Mouse (Mus musculus) heart, adult 8-10 months (tissue): ENCODE results near the gene Tsg101. TPM values are rescaled to one million over a fixed set of nuclear protein-coding genes. Genes with fewer than 3 reads are reported as not detected.
"Not testable (repeated sequence)": the region's sequence is repeated elsewhere in the genome, so short reads cannot be mapped to it uniquely, and the experiment has no call there.

Source experiments
- DNase-seq: peaks from one replicate; pipeline ENCODE4 v3.0.0; 2022; ENCODE audit warnings: low spot score
- total RNA-seq, 4 experiments: library from RNA; stranded (reverse); gene quantifications; 2 replicates each; pipeline ENCODE4 v1.2.4; 2022

Tsg101 gene
- 10 to 100 TPM; 57.8 to 72.1 (median 60.1) TPM for total RNA-seq

GRCm38 (mm10) chr7:46919551-46920176 is at the start of gene Tsg101:
Gene Tsg101, minus strand, starts transcription at chr7:46919969.
- DNase-seq = peak; percentile 92

GRCm38 (mm10) chr7:46964070-46964469 is 44.3 kb upstream of the Tsg101 start:
- DNase-seq = no peak

- peak; percentile 78 for DNase-seq
Measured at GRCm38 (mm10) chr7:46962806-46963618, 43.2 kb upstream of the Tsg101 start.

GRCm38 (mm10) chr7:46962132-46962531 is 42.4 kb upstream of the Tsg101 start:
- no peak for DNase-seq

- no peak for DNase-seq
Measured at GRCm38 (mm10) chr7:46960991-46961390, 41.2 kb upstream of the Tsg101 start.

GRCm38 (mm10) chr7:46958853-46959252 is 39.1 kb upstream of the Tsg101 start:
- DNase-seq = no peak

GRCm38 (mm10) chr7:46957831-46958691 is 38.3 kb upstream of the Tsg101 start, which contains the start of gene Uevld:
Gene Uevld, minus strand, starts transcription at chr7:46958527.
- DNase-seq = peak; percentile 94

- DNase-seq = peak; percentile 21
Measured at GRCm38 (mm10) chr7:46935847-46936246, 16.1 kb upstream of the Tsg101 start.

GRCm38 (mm10) chr7:46934788-46935187 is 15.0 kb upstream of the Tsg101 start:
- DNase-seq = no peak

GRCm38 (mm10) chr7:46931370-46931769 is 11.6 kb upstream of the Tsg101 start:
- no peak for DNase-seq

- no peak for DNase-seq
Measured at GRCm38 (mm10) chr7:46928291-46928690, 8.5 kb upstream of the Tsg101 start.

- DNase-seq = no peak
Measured at GRCm38 (mm10) chr7:46922075-46922474, 2.3 kb upstream of the Tsg101 start.

GRCm38 (mm10) chr7:46918678-46919371 is 944 bp downstream of the Tsg101 start:
- no peak for DNase-seq

- DNase-seq = no peak
Measured at GRCm38 (mm10) chr7:46916376-46916775, 3.4 kb downstream of the Tsg101 start.

- no peak for DNase-seq
Measured at GRCm38 (mm10) chr7:46911250-46911649, 8.5 kb downstream of the Tsg101 start.

GRCm38 (mm10) chr7:46899343-46899742 is 20.4 kb downstream of the Tsg101 start:
- no peak for DNase-seq

- no peak for DNase-seq
Measured at GRCm38 (mm10) chr7:46895511-46895910, 24.3 kb downstream of the Tsg101 start.

- DNase-seq = no peak
Measured at GRCm38 (mm10) chr7:46883304-46883703, 36.5 kb downstream of the Tsg101 start.

GRCm38 (mm10) chr7:46881941-46882340 is 37.8 kb downstream of the Tsg101 start:
- not testable (repeated sequence) for DNase-seq

- no peak for DNase-seq
Measured at GRCm38 (mm10) chr7:46880992-46881391, 38.8 kb downstream of the Tsg101 start.

GRCm38 (mm10) chr7:46879851-46880250 is 39.9 kb downstream of the Tsg101 start:
- DNase-seq = no peak
